Mouse (Mus musculus): ENCODE measurements at regions not wholly inside any gene's neighbourhood (a gene's known extent, or its start where the extent isn't known, plus 50 kb on each side); places are given as distances from the start of the nearest gene placed in this dataset.

- DNase-seq (ENCODE audit: inconsistent age in 2 of 2, low spot score in 1 of 2), result no peak
Measured at GRCm38 (mm10) chr11:32913071-32913470, 88.7 kb upstream of the Smim23 start.

- no peak for DNase-seq (ENCODE audit: inconsistent age in 2 of 2, low spot score in 1 of 2)
Measured at GRCm38 (mm10) chr11:32911791-32912190, 87.4 kb upstream of the Smim23 start.

GRCm38 (mm10) chr11:32908723-32909411 lies 84.5 kb upstream of the Smim23 start:
- peak in 1 of 2 experiments; percentile 32 for DNase-seq (ENCODE audit: inconsistent age in 2 of 2, low spot score in 1 of 2)

GRCm38 (mm10) chr11:32907520-32908233 lies 83.3 kb upstream of the Smim23 start:
- DNase-seq (ENCODE audit: inconsistent age in 2 of 2, low spot score in 1 of 2), result peak; percentile 76 to 88

GRCm38 (mm10) chr11:32903970-32904369 lies 79.6 kb upstream of the Smim23 start:
- no peak for DNase-seq (ENCODE audit: inconsistent age in 2 of 2, low spot score in 1 of 2)

DNA sequence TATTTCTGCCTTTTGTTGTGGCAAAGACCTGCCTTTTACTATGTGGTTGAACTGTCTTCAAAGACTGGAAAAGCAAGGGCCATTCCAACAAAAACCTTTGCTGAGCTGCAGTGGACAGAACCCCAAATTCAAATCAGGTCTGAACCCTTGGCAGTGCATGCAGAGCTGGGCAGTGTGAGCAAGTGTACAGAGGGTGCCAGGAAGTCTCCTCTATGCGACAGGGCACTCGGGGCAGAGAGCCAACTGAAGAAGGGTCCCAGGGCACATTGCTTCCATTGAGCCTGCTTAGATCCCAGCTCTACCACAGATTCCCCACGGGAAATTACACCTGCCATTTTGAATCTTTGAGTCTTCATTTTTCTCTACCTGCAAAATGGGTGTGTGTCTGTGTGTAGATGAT lies 79.0 kb upstream of the Smim23 start:
- DNase-seq (ENCODE audit: inconsistent age in 2 of 2, low spot score in 1 of 2), result no peak

GRCm38 (mm10) chr11:32902923-32903322 lies 78.5 kb upstream of the Smim23 start:
- no peak for DNase-seq (ENCODE audit: inconsistent age in 2 of 2, low spot score in 1 of 2)

GRCm38 (mm10) chr11:32900437-32900836 lies 76.0 kb upstream of the Smim23 start:
- no peak for DNase-seq (ENCODE audit: inconsistent age in 2 of 2, low spot score in 1 of 2)

GRCm38 (mm10) chr11:32899604-32900216 lies 75.3 kb upstream of the Smim23 start:
- no peak for DNase-seq (ENCODE audit: inconsistent age in 2 of 2, low spot score in 1 of 2)

- DNase-seq (ENCODE audit: inconsistent age in 2 of 2, low spot score in 1 of 2), result peak; percentile 29 to 77
Measured at GRCm38 (mm10) chr11:32895400-32895799, 71.0 kb upstream of the Smim23 start.

GRCm38 (mm10) chr11:32893146-32893903 lies 68.9 kb upstream of the Smim23 start:
- peak; percentile 46 to 87 for DNase-seq (ENCODE audit: inconsistent age in 2 of 2, low spot score in 1 of 2)

DNA sequence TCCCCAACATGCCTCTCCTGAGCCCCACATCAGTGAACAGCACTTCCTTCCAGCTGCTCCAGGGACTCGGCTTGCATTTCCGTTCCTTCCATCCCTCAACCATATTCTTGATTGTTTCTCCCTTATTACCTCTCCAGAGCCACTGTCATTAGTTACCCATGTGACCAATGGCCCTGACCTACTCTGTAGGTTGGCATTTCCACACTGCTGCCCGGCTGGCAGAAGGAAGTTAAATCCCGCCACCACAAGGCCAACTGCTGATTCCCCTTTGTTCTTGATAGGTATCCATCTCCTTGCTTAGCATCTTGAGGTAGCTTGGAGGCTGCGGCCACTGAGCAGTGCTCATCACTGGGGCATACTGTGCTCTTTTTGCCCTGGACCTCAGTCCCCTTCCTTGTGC lies 68.1 kb upstream of the Smim23 start:
- peak; percentile 43 to 81 for DNase-seq (ENCODE audit: inconsistent age in 2 of 2, low spot score in 1 of 2)

DNA sequence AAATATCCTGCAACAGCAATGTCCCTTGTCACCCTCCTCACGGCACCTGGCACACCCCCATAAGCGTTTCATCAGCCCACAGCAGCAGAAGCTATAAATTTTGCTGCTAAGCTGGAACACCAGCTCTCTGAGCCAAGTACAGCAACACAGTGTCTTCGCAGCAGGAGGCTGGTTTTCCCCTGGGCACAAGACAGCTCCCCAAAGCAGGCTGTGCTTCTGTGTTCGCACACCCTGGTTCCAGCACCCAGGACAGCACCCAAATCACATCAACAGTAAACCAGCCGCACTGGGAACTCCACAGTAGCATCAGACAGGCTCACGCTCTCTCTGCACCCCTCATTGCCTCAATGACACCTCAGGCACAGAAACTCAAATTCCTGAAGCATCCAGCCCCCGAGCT lies 64.8 kb upstream of the Smim23 start:
- DNase-seq (ENCODE audit: inconsistent age in 2 of 2, low spot score in 1 of 2), result peak; percentile 51 to 79

DNA sequence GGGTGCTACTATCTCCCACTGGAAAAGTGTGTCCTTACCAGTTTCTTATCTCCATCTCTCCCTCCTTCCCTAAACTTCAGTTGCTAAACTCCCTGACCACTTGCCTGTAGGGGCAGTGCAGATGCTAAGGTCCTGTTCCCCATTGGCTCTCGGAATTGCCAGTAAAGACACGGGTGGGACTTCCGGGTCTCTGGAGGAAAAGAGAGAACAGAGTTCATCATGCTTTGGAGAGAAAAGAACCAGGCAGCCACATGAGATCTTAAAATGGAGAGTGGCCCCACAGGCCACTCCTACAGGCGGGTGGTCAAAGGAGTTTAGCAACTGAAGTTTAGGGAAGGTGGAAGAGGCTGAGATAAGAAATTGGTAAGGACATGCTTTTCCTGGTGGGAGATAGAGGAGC lies 60.3 kb upstream of the Smim23 start:
- no peak for DNase-seq (ENCODE audit: inconsistent age in 2 of 2, low spot score in 1 of 2)

GRCm38 (mm10) chr11:32883062-32883852 lies 58.9 kb upstream of the Smim23 start:
- no peak for DNase-seq (ENCODE audit: inconsistent age in 2 of 2, low spot score in 1 of 2)

DNA sequence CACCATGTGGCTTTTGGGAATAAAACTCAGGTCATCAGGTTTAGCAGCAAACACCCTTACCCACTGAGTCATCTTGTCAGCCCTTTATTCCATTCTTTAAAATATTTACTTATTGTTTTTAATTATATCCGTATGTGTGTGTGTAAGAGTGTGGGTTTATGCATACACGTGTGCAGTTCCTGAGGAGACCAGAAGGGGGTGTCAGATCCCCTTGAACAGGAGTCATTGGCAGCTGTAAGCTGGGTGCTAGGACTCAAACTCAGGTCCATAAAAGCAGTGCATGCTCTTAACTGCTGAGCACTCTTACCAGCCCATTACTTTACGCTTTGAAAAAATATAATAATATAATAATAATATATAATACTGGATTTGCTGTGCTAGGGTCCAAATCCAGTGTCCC lies 54.6 kb upstream of the Smim23 start:
- no peak for DNase-seq (ENCODE audit: inconsistent age in 2 of 2, low spot score in 1 of 2)

All from adrenal gland, adult (tissue).